ENCODE assay signal across 13 mouse cellular contexts in genomic region chr2:156868994-156869393, GRCm38 (mm10). TPM values are rescaled to one million over a fixed set of nuclear protein-coding genes. Genes with fewer than 3 reads are reported as not detected.
DNase-seq lines count a peak whose midpoint lies in the region; TF ChIP-seq lines count a peak whose summit lies in the region.
"Had no signal": no experiment of that assay in that cellular context is flagged by ENCODE, and none has a peak within 500 bp of the region (broad histone marks: within the 10 kb centered on the region; RNA-seq: fewer than 3 reads in every experiment).

No protein-coding gene starts in this region.

- no peak overlapping the region for H3K4me3 ChIP-seq in layer of hippocampus, adult 2 months
- no peak overlapping the region for H3K4me3 ChIP-seq in forebrain, embryonic 10.5 days

- 92% methylated on average over 8 of the region's 8 CpGs for WGBS in forebrain, embryonic 10.5 days

- H3K9me3 ChIP-seq in forebrain, embryonic 10.5 days = no peaks in the 10 kb centered on the region

- H3K27ac ChIP-seq in layer of hippocampus, adult 2 months = peak overlapping the region; percentile 32; the same call in 1 of the 2 replicates
- H3K27ac ChIP-seq in forebrain, embryonic 10.5 days = no peak overlapping the region
- H3K27ac ChIP-seq: kidney, postnatal 0 days had no signal

- DNase-seq in gastrocnemius, adult 18-20 months (ENCODE audit: low spot score) = peak; percentile 9
- no peak for DNase-seq in gastrocnemius, postnatal 10 days
- peak; percentile 19 to 22 for DNase-seq in layer of hippocampus, adult 2 months (ENCODE audit: low spot score in 2 of 2)
- no peak for DNase-seq in layer of hippocampus, adult 9-10 months (ENCODE audit: low spot score)
- DNase-seq in adrenal gland, postnatal 14 days = peak; percentile 59
- peak; percentile 72 to 82 for DNase-seq in kidney, postnatal 36 days
- DNase-seq in yolk sac, embryonic 10.5 days (ENCODE audit: low spot score) = no peak
- DNase-seq in forebrain, embryonic 10.5 days (ENCODE audit: extremely low spot score, low spot score) = no peak
- DNase-seq: retina, postnatal 1 day; thymus, postnatal 14 days had no signal

- peak; percentile 26 for TF ChIP-seq CTCF in layer of hippocampus, adult 2 months (conservative IDR thresholded peaks at IDR 0.05)

- H3K4me1 ChIP-seq in forebrain, embryonic 10.5 days = peaks cover 6% of the 10 kb centered on the region

- H3K36me3 ChIP-seq in forebrain, embryonic 10.5 days (replicated peaks) = peaks cover 95% of the 10 kb centered on the region

- no peaks in the 10 kb centered on the region for H3K27me3 ChIP-seq in forebrain, embryonic 10.5 days (ENCODE audit: poor library complexity, severe bottlenecking)
- H3K27me3 ChIP-seq: Patski had no signal

RNA-seq across cellular contexts. Expression of gene Rab5if, which starts 6.1 kb away (rescaled TPM):
- 10 to 100 TPM; 79.4 to 87.3 TPM for total RNA-seq in gastrocnemius, adult 18-20 months (2021)
- total RNA-seq in gastrocnemius, postnatal 10 days (2021) = 10 to 100 TPM; 75.3 to 79.5 TPM
- total RNA-seq in layer of hippocampus, adult 2 months (2021) = 10 to 100 TPM; 89.3 to 92.1 TPM
- total RNA-seq in adrenal gland, postnatal 14 days (2021) = 269 and 294 TPM in 2 replicates
- polyA plus RNA-seq in forebrain, embryonic 10.5 days (2016; fragmentation: Nextera tagmentation; extraction: Ambion mirVana) = 185 and 186 TPM in 2 replicates

RNA-seq across cellular contexts. Expression of gene 4930518I15Rik, which starts 11.2 kb away (rescaled TPM):
- under 1 TPM; 0.50 to 0.55 TPM for total RNA-seq in gastrocnemius, adult 18-20 months (2021)
- 1 to 10 TPM in 1 of 2 experiments, under 1 TPM in 1; 0.54 to 1.6 TPM for total RNA-seq in gastrocnemius, postnatal 10 days (2021)
- total RNA-seq in layer of hippocampus, adult 2 months (2021) = 1 to 10 TPM; 3.4 to 4.7 TPM
- 2.8 and 4.1 TPM in 2 replicates for total RNA-seq in adrenal gland, postnatal 14 days (2021)
- 7.7 and 9.3 TPM in 2 replicates for polyA plus RNA-seq in forebrain, embryonic 10.5 days (2016; fragmentation: Nextera tagmentation; extraction: Ambion mirVana)
- total RNA-seq: common myeloid progenitor, adult 5-6 weeks had no signal

RNA-seq across cellular contexts. Expression of gene Sla2, which starts 18.0 kb away (rescaled TPM):
- total RNA-seq in gastrocnemius, adult 18-20 months (2021) = not detected
- not detected for total RNA-seq in gastrocnemius, postnatal 10 days (2021)
- total RNA-seq in layer of hippocampus, adult 2 months (2021) = under 1 TPM; 0.31 to 0.34 TPM
- total RNA-seq in adrenal gland, postnatal 14 days (2021) = 0.26 and 1.2 TPM in 2 replicates
- 0.60 and 0.94 TPM in 2 replicates for polyA plus RNA-seq in forebrain, embryonic 10.5 days (2016; fragmentation: Nextera tagmentation; extraction: Ambion mirVana)

RNA-seq across cellular contexts. Expression of gene Tgif2, which starts 29.2 kb away (rescaled TPM):
- total RNA-seq in gastrocnemius, adult 18-20 months (2021) = under 1 TPM; 0.21 to 0.40 TPM
- total RNA-seq in gastrocnemius, postnatal 10 days (2021) = 1 to 10 TPM; 5.4 to 8.4 TPM
- total RNA-seq in layer of hippocampus, adult 2 months (2021) = 1 to 10 TPM in 1 of 2 experiments, under 1 TPM in 1; 0.77 to 1.4 TPM
- 6.9 and 7.7 TPM in 2 replicates for total RNA-seq in adrenal gland, postnatal 14 days (2021)
- polyA plus RNA-seq in forebrain, embryonic 10.5 days (2016; fragmentation: Nextera tagmentation; extraction: Ambion mirVana) = 108 and 109 TPM in 2 replicates

Comparison
In these comparisons a context has a peak if more than half of its experiments do, and no peak if none do; other contexts are left out.
1. DNase-seq: peak in gastrocnemius, adult 18-20 months (single experiment), layer of hippocampus, adult 2 months (2 of 2), adrenal gland, postnatal 14 days (single experiment) and kidney, postnatal 36 days (2 of 2); none in gastrocnemius, postnatal 10 days (single experiment), layer of hippocampus, adult 9-10 months (single experiment), yolk sac, embryonic 10.5 days (single experiment) and forebrain, embryonic 10.5 days (single experiment).